Mouse (Mus musculus) T-helper 1 cell (primary cell): ENCODE measurements around the gene Stk4.
"Not testable (repeated sequence)": the region's sequence is repeated elsewhere in the genome, so short reads cannot be mapped to it uniquely, and the experiment has no call there.

Experiments
- in situ Hi-C: fragments of 300-600 bp; cut with MboI, MseI; formaldehyde crosslinking; loops from one replicate; pipeline ENCODE4 v1.15.1; 2025; ENCODE audit warnings: high pct_unique_total_duplicates

The Stk4 gene

DNA sequence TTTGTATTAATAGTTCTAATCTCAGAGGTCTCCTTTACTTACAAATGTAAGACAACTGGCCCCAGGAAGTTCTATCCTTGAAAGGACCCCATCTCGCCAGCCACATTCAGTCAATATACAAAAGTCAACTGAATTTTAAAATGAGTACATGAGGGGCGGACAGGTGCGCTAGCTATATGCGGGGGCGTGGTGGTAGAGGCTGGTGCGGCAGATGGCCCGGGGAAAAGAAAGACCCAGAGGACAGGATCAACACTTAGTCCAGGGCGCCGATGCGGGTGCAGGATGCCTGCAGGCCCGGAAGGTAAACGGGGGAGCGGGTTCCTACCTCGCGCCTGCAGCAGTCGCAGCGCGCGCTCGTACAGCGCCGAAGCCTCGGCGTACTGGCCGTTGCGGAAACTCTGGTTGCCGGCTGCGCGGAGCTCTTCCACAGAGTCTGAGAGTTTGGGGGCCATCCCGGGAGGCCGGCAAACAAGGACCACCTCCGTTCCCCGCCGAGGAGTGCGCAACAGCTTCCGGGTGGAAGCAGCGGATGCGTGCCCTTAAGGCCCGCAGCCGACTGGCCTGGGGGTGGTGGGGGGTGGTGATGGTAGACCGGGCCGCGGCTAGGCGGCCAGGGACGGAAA is at the start of gene Stk4:
TSS of gene Stk4 (plus strand) at position 181 of the 623 bp plus-strand sequence.
- in situ Hi-C loops = no loop called here

GRCm38 (mm10) chr2:164022104-164022503 is 48.0 kb upstream of the Stk4 start:
- in situ Hi-C loops = no loop called here

DNA sequence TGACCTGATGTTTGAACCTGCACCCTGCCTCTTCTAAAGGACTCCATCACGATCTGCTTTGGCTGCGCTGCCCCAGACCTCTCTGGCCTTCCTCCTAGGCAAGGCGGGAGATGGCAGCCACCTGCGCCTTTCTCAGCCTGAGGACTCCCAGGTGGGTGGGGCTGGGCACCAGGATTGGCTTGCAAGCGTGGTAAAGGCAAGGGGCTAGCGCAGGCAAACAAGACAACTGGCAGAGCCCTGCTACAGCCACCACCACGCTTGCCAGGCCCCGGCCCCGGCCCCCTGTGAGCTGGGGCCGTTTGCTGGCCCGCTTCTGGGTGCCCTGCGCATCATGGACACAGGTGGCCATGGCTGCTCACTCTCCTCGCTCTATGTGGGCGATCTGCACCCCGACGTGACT is 45.0 kb upstream of the Stk4 start, which contains the start of gene Pabpc1l:
TSS of gene Pabpc1l (plus strand) at position 301 of the 400 bp plus-strand sequence.
- in situ Hi-C loops = no loop called here

DNA sequence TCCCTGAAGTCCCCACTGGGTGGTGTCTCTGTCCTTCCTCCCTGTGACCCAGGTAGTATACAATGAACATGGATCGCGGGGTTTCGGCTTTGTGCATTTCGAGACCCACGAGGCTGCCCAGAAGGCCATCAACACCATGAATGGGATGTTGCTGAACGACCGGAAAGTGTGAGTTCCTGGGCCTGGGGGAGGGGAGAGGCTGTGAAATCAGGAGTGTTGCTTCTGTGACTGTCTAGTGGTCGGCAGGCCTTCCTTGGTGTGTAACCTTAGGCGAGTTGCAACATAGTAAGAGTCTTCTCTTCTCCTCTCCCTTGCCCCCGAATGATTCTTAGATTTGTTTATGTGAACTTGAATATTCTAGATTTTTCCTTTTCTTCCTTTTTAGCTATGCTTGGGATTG is 39.0 kb upstream of the Stk4 start:
- in situ Hi-C loops = no loop called here

DNA sequence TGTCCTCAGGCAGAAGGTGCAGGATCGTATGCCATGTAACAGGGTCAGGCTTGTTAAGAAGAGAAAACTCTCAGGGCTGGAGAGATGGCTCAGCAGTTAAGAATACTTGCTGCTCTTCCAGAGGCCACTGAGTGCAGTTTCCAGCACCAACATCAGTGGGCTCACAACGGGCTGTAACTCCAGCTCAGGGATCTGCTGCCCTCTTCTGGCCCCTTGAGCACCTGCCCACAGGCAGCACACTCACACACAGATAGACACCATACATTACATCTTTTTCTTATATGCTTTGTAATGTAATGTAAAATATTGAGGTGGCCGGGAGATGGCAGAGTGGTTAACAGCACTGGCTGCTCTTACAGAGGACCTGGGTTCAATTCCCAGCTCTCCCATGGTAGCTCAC is 37.1 kb upstream of the Stk4 start:
- in situ Hi-C loops = no loop called here

DNA sequence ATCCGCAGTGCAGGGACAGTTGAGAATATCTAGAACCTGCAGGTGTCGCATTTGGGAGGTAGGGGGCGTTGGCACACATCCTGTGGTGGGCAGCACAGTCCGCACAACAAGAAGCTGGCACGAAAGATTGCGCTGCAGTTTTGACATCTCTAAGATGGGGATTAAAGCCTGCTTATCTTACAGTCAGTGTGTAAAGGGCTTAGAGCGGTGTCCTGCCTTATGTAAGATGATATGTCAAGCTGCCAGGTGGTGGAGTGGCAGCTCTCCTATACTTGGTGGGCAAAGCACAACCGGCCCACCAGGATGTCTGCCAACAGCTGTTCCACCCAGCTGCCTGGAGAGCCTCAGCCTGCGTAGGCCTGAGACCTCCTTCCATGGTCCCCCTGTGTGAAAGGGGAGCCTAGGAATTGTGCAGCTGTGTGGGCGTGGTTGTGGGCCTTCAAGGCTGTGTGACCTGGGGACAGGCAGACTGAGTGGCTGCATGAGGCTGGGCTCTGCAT is 33.6 kb upstream of the Stk4 start:
- in situ Hi-C loops = no loop called here

- in situ Hi-C loops = no loop called here
These were observed 31.6 kb upstream of the Stk4 start for GRCm38 (mm10) chr2:164038407-164039028.

- in situ Hi-C loops = no loop called here
These were observed 29.2 kb upstream of the Stk4 start for GRCm38 (mm10) chr2:164040949-164041348.

- in situ Hi-C loops = no loop called here
These were observed 28.6 kb upstream of the Stk4 start for GRCm38 (mm10) chr2:164041523-164041922.

- in situ Hi-C loops = no loop called here
These were observed 22.9 kb upstream of the Stk4 start for GRCm38 (mm10) chr2:164047197-164047690.

GRCm38 (mm10) chr2:164053767-164054166 is 16.4 kb upstream of the Stk4 start:
- in situ Hi-C loops = no loop called here

DNA sequence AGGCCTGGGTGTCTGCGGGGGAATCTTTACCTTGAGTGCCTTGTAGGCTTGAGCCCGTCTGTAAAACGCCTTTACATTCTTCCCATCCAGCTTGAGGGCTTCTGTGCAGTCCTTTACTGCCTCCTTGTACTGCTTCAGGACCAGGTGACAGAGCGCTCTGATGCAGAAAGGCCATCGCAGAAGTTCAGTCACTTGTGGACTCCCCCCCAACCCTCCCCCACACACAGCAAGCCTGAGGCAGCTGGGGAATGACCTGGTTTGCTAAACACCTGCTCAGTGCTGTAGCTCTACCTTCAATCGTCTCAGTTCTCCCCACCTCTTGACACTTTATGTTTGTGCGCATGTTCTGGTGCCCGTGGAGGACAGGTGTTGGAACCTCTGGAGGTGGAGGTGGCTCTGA is 15.5 kb upstream of the Stk4 start:
- in situ Hi-C loops = no loop called here

DNA sequence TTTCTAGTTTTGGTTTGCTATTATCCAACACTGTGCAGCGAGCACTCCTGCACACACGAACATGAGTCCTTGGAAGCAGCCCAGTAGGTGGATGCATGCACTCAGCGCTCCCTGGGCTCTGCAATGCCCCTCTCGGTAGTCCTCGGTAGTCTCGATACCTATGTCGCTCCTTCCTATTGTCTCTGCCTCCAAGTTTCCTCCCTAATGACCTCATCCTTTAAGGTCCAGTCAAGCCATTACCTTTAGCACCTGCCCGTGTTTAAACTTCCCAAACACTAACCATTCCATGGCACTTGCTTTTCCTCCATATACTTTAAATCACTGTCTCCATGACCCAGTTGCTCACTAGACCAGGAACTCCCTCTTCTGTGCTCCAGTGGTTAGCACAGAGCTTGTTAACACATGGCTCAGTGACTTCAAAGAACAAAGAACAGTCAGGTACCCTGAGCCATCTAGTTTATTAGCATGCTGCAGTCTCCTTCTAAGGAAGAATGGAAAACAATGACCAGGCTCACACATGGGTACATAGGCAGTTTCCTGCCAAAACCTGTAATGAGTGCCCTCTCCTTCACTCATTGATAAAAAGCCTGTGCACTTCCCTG is 10.4 kb upstream of the Stk4 start:
- in situ Hi-C loops = no loop called here

GRCm38 (mm10) chr2:164070765-164071436 is 779 bp downstream of the Stk4 start, which contains the start of gene Tomm34:
Gene Tomm34, minus strand, starts transcription at chr2:164071169.
- in situ Hi-C loops = no loop called here

DNA sequence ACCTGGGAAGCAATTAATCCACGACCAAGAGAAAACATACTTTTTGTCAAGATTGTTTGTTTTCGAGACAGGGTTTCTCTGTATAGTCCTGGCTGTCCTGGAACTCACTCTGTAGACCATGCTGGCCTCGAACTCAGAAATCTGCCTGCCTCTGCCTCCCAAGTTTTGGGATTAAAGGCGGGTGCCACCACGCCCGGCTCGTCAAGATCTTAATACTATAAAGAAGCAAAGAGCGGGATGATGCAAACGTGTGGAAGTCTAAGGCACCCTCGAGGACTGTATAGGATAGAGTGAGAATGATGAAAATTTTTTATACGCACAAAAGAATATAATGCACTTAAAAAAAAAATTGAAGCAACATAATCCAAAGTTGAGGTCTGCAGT is 1.3 kb downstream of the Stk4 start:
- in situ Hi-C loops = not testable (repeated sequence)

DNA sequence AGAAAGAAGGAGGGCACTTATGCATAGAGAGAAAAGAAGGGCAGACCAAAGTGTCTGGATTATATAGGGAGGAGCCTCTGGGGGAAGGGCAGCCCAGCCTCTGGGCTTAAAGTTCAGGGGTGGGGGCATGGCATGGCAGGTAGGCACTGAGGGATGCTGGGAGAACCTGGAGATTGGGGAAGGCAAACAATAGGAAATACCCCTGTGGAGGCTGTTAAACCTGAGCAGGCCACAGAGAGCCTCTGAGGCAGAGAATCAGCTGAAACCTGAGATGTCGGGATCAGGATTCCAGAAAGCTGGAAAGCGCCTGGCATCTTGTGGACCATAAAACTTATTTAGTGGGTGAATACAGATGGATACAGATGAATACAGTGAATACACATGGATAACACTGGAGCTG is 2.0 kb downstream of the Stk4 start:
- in situ Hi-C loops = no loop called here

- in situ Hi-C loops = no loop called here
These were observed 3.0 kb downstream of the Stk4 start for GRCm38 (mm10) chr2:164073120-164073519.

DNA sequence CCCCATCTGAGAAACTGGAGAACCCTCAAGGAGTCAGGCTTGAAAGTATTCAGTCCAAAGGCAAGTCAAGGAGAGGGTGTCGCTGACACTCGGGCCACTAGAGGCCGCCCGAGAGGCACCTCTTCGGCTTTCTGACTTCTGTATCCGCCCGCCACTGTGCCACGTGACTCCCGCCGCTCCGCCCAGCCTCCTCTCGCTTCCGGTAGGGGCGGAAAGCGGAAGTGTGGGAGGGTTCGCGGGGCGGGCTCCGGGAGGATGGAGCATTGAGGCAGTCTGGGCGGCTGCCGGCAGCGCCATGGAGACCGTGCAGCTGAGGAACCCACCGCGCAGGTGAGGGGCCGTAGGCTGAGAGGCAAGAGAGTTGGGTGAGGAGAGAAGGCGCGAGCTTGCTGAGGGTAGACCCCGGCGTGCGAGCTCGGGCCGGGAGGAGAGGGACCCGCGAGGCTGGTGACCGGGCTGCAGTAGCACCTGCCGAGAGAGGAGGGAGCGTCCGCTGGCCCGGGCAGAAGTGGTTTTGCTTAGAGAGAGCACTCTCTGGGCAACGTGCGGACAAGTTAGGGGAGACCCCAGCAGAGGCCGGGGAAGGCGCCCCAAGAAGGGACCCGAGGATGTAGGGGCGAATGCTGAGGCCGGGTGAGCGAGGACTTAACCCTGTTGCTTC is 3.9 kb downstream of the Stk4 start:
- in situ Hi-C loops = no loop called here

GRCm38 (mm10) chr2:164075088-164075487 is 5.0 kb downstream of the Stk4 start:
- in situ Hi-C loops = no loop called here

DNA sequence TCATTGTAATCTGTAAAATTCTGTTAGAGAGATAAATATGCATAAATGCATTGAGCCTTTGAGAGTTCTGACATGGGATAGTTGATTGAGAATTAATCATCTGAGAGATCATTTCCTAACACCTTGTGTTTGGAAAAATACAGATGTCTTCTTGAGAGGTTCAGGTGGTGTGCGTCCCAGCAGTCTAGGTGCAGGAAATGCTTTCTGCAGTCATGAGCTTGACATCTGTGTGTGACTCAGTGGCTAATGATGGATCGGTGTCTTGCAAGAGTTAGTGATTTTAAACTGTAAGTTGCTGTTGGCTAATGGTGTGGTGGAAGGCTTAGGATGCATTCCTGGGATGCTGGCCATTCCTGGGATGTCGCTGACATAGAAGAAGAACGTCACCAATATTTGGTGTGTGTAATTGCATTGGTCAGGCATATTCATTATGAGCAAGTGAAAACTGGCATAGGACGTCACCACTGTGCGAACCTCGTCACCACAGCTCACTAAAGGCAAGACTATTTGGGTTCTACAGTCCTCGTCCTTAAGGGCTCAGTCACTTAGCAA is 6.8 kb downstream of the Stk4 start:
- in situ Hi-C loops = no loop called here

DNA sequence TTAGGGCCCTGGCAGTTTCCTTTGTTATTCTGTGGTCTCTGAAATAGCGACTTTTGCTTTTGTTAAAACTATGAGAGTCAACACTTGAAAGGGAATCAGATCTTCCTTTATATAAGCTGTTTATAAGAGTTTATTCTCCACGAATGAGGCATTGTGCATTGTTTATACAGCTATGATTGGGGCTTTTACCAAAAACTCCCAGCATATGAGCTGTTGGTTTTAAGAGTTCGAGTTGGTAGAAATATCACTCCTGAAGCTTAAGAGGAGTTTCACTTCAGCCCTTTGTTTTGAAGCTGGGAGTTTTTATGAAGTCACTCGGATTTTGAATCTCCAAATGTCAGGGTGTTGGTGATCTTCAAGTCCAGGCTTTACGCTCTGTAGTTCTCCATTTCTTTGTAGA is 7.8 kb downstream of the Stk4 start:
- in situ Hi-C loops = no loop called here
